Mouse (Mus musculus) heart, adult 2 months (tissue): ENCODE measurements around the gene Tlcd1. TPM values are rescaled to one million over a fixed set of nuclear protein-coding genes. Genes with fewer than 3 reads are reported as not detected.
A peak's percentile ranks its signal among the peaks of the same experiment; 100 is the strongest.

Experiments used
- DNase-seq, 2 experiments: peaks; one replicate each; pipeline ENCODE4 v3.0.0; 2021
- H3K27ac ChIP-seq: fragments of 200-600 bp; 2 replicates; pipeline ENCODE4 v1.8.1; 2022
- H3K27me3 ChIP-seq: fragments of 200-500 bp; 2 replicates; pipeline ENCODE4 v1.6.1; 2012; ENCODE audit warnings: mild to moderate bottlenecking, low read length, inconsistent platforms, mixed read lengths; ENCODE audit not compliant: control insufficient read depth, insufficient read depth
- H3K36me3 ChIP-seq: fragments of 200-500 bp; 2 replicates; pipeline ENCODE4 v1.6.1; 2012; ENCODE audit warnings: low read length, inconsistent platforms; ENCODE audit not compliant: control insufficient read depth, insufficient read depth
- H3K4me1 ChIP-seq: fragments of 200-500 bp; 2 replicates; pipeline ENCODE4 v1.6.1; 2011; ENCODE audit warnings: low read length; ENCODE audit not compliant: control insufficient read depth, insufficient read depth
- H3K4me3 ChIP-seq: fragments of 200-600 bp; 2 replicates; pipeline ENCODE4 v1.8.1; 2022
- H3K79me2 ChIP-seq: fragments of 200-500 bp; replicated peaks from 2 replicates; pipeline ENCODE4 v1.6.1; 2012; ENCODE audit warnings: mild to moderate bottlenecking, inconsistent platforms, low read length, moderate library complexity, mixed read lengths; ENCODE audit not compliant: control insufficient read depth, insufficient read depth
- H3K9ac ChIP-seq: fragments of 200-500 bp; 2 replicates; pipeline ENCODE4 v1.6.1; 2012; ENCODE audit warnings: low read depth, mild to moderate bottlenecking, control low read depth, inconsistent platforms, low read length, mixed read lengths
- CTCF ChIP-seq: fragments of 200-600 bp; IDR thresholded peaks from 2 replicates; pipeline ENCODE4 v1.8.1; 2022; ENCODE audit warnings: antibody characterized with exemption, mild to moderate bottlenecking, moderate library complexity
- EP300 ChIP-seq: fragments of 200-500 bp; IDR thresholded peaks from 2 replicates; pipeline ENCODE4 v1.6.1; 2011; ENCODE audit warnings: low read depth, low read length, control low read depth; ENCODE audit not compliant: insufficient read depth
- POLR2A ChIP-seq: fragments of 200-500 bp; IDR thresholded peaks from 2 replicates; pipeline ENCODE4 v1.6.1; 2011; ENCODE audit warnings: mild to moderate bottlenecking, low read depth, low read length, control low read depth; ENCODE audit not compliant: insufficient read depth
- WGBS: fragments of 180-500 bp; shearing (Covaris S2); methylation state at CpG from one replicate; pipeline ENCODE4 v1.1.7; 2018; 5-methylcytosine and 5-hydroxymethylcytosine counted together
- intact Hi-C: fragments of 180-260 bp; cut with DNase I; formaldehyde crosslinking; loops from one replicate; pipeline ENCODE4 v1.15.1; 2025
- polyA plus RNA-seq: library from polyadenylated mRNA; depleted of rRNA; stranded (reverse); fragments of >200 nt; gene quantifications from 2 replicates; pipeline ENCODE4 v1.2.3, GENCODE M21; 2012
- total RNA-seq, 2 experiments: library from RNA; stranded (reverse); gene quantifications; 2 replicates each; pipeline ENCODE4 v1.2.3; 2021

Tlcd1 gene
- total and polyA plus RNA-seq, 3 experiments = 5.4 to 17.3 (median 5.7) TPM

GRCm38 (mm10) chr11:78161968-78162367 is 14.5 kb upstream of the Tlcd1 start:
- TF ChIP-seq EP300 = no peak
- TF ChIP-seq CTCF = no peak
- TF ChIP-seq POLR2A = no peak
- no peak overlapping the region for H3K27ac ChIP-seq
- no peaks in the 10 kb centered on the region for H3K36me3 ChIP-seq
- H3K4me3 ChIP-seq = no peak overlapping the region
- intact Hi-C loops = no loop called here
- H3K9ac ChIP-seq = no peak overlapping the region
- no peaks in the 10 kb centered on the region for H3K27me3 ChIP-seq
- no peak for DNase-seq
- peaks cover 3% of the 10 kb centered on the region; the same call in 1 of the 2 replicates for H3K4me1 ChIP-seq
- 34% methylated on average over 4 of the region's 4 CpGs for WGBS
- no peaks in the 10 kb centered on the region for H3K79me2 ChIP-seq

GRCm38 (mm10) chr11:78162504-78162903 is 14.0 kb upstream of the Tlcd1 start:
- H3K4me1 ChIP-seq = peaks cover 3% of the 10 kb centered on the region; the same call in 1 of the 2 replicates
- no peak for TF ChIP-seq EP300
- no peak for TF ChIP-seq POLR2A
- no peak for TF ChIP-seq CTCF
- H3K36me3 ChIP-seq = no peaks in the 10 kb centered on the region
- no peak overlapping the region for H3K9ac ChIP-seq
- no peak overlapping the region for H3K27ac ChIP-seq
- H3K79me2 ChIP-seq = no peaks in the 10 kb centered on the region
- H3K4me3 ChIP-seq = no peak overlapping the region
- no peaks in the 10 kb centered on the region for H3K27me3 ChIP-seq
- intact Hi-C loops = no loop called here
- 50% methylated on average over 6 of the region's 6 CpGs for WGBS
- DNase-seq = no peak

- 80% methylated on average over 2 of the region's 2 CpGs for WGBS
- Histone ChIP-seq H3K27ac (no peak overlapping the region; the same call in 1 of the 2 replicates), H3K4me3 (no peak overlapping the region), H3K27me3 (no peaks in the 10 kb centered on the region), H3K36me3 (no peaks in the 10 kb centered on the region), H3K79me2 (no peaks in the 10 kb centered on the region), H3K4me1 (peaks cover 3% of the 10 kb centered on the region; the same call in 1 of the 2 replicates), H3K9ac (no peak overlapping the region)
- DNase-seq = no peak
- intact Hi-C loops = no loop called here
- no peak for TF ChIP-seq EP300
- no peak for TF ChIP-seq POLR2A
- TF ChIP-seq CTCF = no peak
These were observed 13.5 kb upstream of the Tlcd1 start for GRCm38 (mm10) chr11:78163045-78163444.

GRCm38 (mm10) chr11:78163681-78164603 is 12.6 kb upstream of the Tlcd1 start:
- peak; percentile 64 to 66 for DNase-seq
- TF ChIP-seq POLR2A (peak; percentile 14; the same call in 1 of the 2 replicates), EP300 (no peak), CTCF (no peak)
- intact Hi-C loops = loop anchor here (2.0 kb wide), 1 partner anchor 83 kb away; the partner anchor contains the start of gene Eral1
- H3K79me2 ChIP-seq = no peaks in the 10 kb centered on the region
- no peaks in the 10 kb centered on the region for H3K27me3 ChIP-seq
- H3K27ac ChIP-seq = peak overlapping the region; percentile 84
- 8% methylated on average over 22 of the region's 22 CpGs for WGBS
- peak overlapping the region; percentile 86 for H3K9ac ChIP-seq
- peak overlapping the region; percentile 95 for H3K4me3 ChIP-seq
- H3K4me1 ChIP-seq = peaks cover 3% of the 10 kb centered on the region; the same call in 1 of the 2 replicates
- no peaks in the 10 kb centered on the region for H3K36me3 ChIP-seq

DNA sequence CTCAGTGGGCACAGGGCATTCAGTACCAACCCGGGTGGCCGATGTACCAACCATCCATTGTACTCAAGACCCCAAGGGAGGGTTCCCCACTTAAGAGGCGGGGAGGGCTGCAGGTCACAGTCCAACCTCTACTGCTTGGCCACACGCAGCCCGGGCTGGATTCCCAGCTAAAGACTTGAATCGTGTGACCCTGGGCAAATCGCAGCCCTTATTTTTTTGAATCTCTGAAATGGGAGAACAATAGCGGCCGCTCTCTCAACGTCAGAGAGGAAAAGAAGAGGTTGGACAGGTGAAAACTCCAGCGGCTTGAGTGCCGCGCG is 11.9 kb upstream of the Tlcd1 start:
- Histone ChIP-seq H3K36me3 (no peaks in the 10 kb centered on the region), H3K27me3 (no peaks in the 10 kb centered on the region), H3K79me2 (no peaks in the 10 kb centered on the region), H3K9ac (peak overlapping the region; percentile 86), H3K4me1 (peaks cover 3% of the 10 kb centered on the region; the same call in 1 of the 2 replicates), H3K4me3 (peak overlapping the region; percentile 95), H3K27ac (peak overlapping the region; percentile 84)
- TF ChIP-seq CTCF = no peak
- TF ChIP-seq POLR2A = no peak
- no peak for TF ChIP-seq EP300
- no peak for DNase-seq
- 5% methylated on average over 14 of the region's 14 CpGs for WGBS
- intact Hi-C loops = loop anchor here (2.0 kb wide), 1 partner anchor 84 kb away; the partner anchor contains the start of gene Eral1
